Mouse (Mus musculus) testis, adult 2 months (tissue): Measurements from ENCODE around the gene Chd6. TPM values are rescaled to one million over a fixed set of nuclear protein-coding genes. Genes with fewer than 3 reads are reported as not detected.

Source experiments
- H3K27ac ChIP-seq: fragments of 200-500 bp; 2 replicates; pipeline ENCODE4 v1.5.1; 2012; ENCODE audit warnings: low read depth, low read length; ENCODE audit not compliant: control insufficient read depth, insufficient read depth
- H3K27me3 ChIP-seq: fragments of 200-500 bp; 2 replicates; pipeline ENCODE4 v1.6.1; 2012; ENCODE audit warnings: mild to moderate bottlenecking, low read length, moderate library complexity; ENCODE audit not compliant: control insufficient read depth, insufficient read depth
- H3K36me3 ChIP-seq: fragments of 200-500 bp; 2 replicates; pipeline ENCODE4 v1.6.1; 2012; ENCODE audit warnings: mild to moderate bottlenecking, low read length; ENCODE audit not compliant: control insufficient read depth, insufficient read depth
- H3K4me1 ChIP-seq: fragments of 200-500 bp; 2 replicates; pipeline ENCODE4 v1.6.1; 2012; ENCODE audit warnings: low read length; ENCODE audit not compliant: control insufficient read depth, insufficient read depth
- H3K4me3 ChIP-seq: fragments of 200-500 bp; 2 replicates; pipeline ENCODE4 v1.5.1; 2012; ENCODE audit warnings: low read depth, mild to moderate bottlenecking, low read length, moderate library complexity, mixed read lengths; ENCODE audit not compliant: control insufficient read depth
- CTCF ChIP-seq: fragments of 200-500 bp; IDR thresholded peaks from 2 replicates; pipeline ENCODE4 v1.5.1; 2012; ENCODE audit warnings: low read depth, mild to moderate bottlenecking, inconsistent platforms, low read length, moderate library complexity; ENCODE audit not compliant: control insufficient read depth, insufficient read depth, insufficient replicate concordance
- POLR2A ChIP-seq: fragments of 200-500 bp; IDR thresholded peaks from 2 replicates; pipeline ENCODE4 v1.6.1; 2012; ENCODE audit warnings: low read depth, mild to moderate bottlenecking, inconsistent platforms, low read length, moderate library complexity; ENCODE audit not compliant: control insufficient read depth
- polyA plus RNA-seq: library from polyadenylated mRNA; depleted of rRNA; stranded (reverse); fragments of >200 nt; gene quantifications from 2 replicates; pipeline ENCODE4 v1.2.3, GENCODE M21; 2012

The Chd6 gene
- polyA plus RNA-seq, 1 experiment, result 3.3 TPM

GRCm38 (mm10) chr2:161136999-161137398, 28.1 kb upstream of the Chd6 start:
- no peak overlapping the region for H3K4me3 ChIP-seq
- no peak overlapping the region for H3K27ac ChIP-seq
- H3K36me3 ChIP-seq, result no peaks in the 10 kb centered on the region
- no peak for TF ChIP-seq CTCF
- no peak for TF ChIP-seq POLR2A
- H3K27me3 ChIP-seq, result no peaks in the 10 kb centered on the region
- no peaks in the 10 kb centered on the region for H3K4me1 ChIP-seq

- H3K4me1 ChIP-seq, result no peaks in the 10 kb centered on the region
- no peak overlapping the region for H3K27ac ChIP-seq
- no peaks in the 10 kb centered on the region for H3K36me3 ChIP-seq
- no peaks in the 10 kb centered on the region for H3K27me3 ChIP-seq
- TF ChIP-seq CTCF (no peak), POLR2A (no peak)
- no peak overlapping the region for H3K4me3 ChIP-seq
Observed at GRCm38 (mm10) chr2:161128367-161129111, 19.7 kb upstream of the Chd6 start.

- H3K4me3 ChIP-seq, result no peak overlapping the region
- no peak overlapping the region for H3K27ac ChIP-seq
- no peaks in the 10 kb centered on the region for H3K36me3 ChIP-seq
- H3K4me1 ChIP-seq, result no peaks in the 10 kb centered on the region
- no peak for TF ChIP-seq POLR2A
- TF ChIP-seq CTCF, result no peak
- H3K27me3 ChIP-seq, result no peaks in the 10 kb centered on the region
Observed at GRCm38 (mm10) chr2:161112011-161112410, 3.1 kb upstream of the Chd6 start.

- Histone ChIP-seq H3K27ac (no peak overlapping the region), H3K4me1 (no peaks in the 10 kb centered on the region), H3K4me3 (peak overlapping the region; percentile 69), H3K36me3 (no peaks in the 10 kb centered on the region), H3K27me3 (no peaks in the 10 kb centered on the region)
- TF ChIP-seq POLR2A (no peak), CTCF (no peak)
Observed at GRCm38 (mm10) chr2:161109398-161109821, 535 bp upstream of the Chd6 start.

- Histone ChIP-seq H3K4me1 (no peaks in the 10 kb centered on the region), H3K27ac (peak overlapping the region; percentile 87), H3K4me3 (peak overlapping the region; percentile 85), H3K27me3 (no peaks in the 10 kb centered on the region), H3K36me3 (no peaks in the 10 kb centered on the region)
- TF ChIP-seq POLR2A (no peak), CTCF (no peak)
Observed at GRCm38 (mm10) chr2:161108085-161108927, 569 bp downstream of the Chd6 start.

- no peak for TF ChIP-seq CTCF
- no peak for TF ChIP-seq POLR2A
- H3K36me3 ChIP-seq, result no peaks in the 10 kb centered on the region
- H3K4me1 ChIP-seq, result no peaks in the 10 kb centered on the region
- no peak overlapping the region for H3K27ac ChIP-seq
- H3K4me3 ChIP-seq, result no peak overlapping the region
- no peaks in the 10 kb centered on the region for H3K27me3 ChIP-seq
Observed at GRCm38 (mm10) chr2:161107236-161107635, 1.6 kb downstream of the Chd6 start.

- Histone ChIP-seq H3K4me1 (no peaks in the 10 kb centered on the region), H3K27me3 (no peaks in the 10 kb centered on the region), H3K27ac (no peak overlapping the region), H3K36me3 (no peaks in the 10 kb centered on the region), H3K4me3 (no peak overlapping the region)
- TF ChIP-seq POLR2A (no peak), CTCF (no peak)
Observed at GRCm38 (mm10) chr2:161103769-161104168, 5.1 kb downstream of the Chd6 start.

- no peak for TF ChIP-seq POLR2A
- no peak for TF ChIP-seq CTCF
- no peak overlapping the region for H3K27ac ChIP-seq
- H3K36me3 ChIP-seq, result no peaks in the 10 kb centered on the region
- H3K4me3 ChIP-seq, result no peak overlapping the region
- H3K4me1 ChIP-seq, result no peaks in the 10 kb centered on the region
- no peaks in the 10 kb centered on the region for H3K27me3 ChIP-seq
Observed at GRCm38 (mm10) chr2:161102102-161102501, 6.8 kb downstream of the Chd6 start.
